Mouse (Mus musculus): ENCODE measurements around the gene Ip6k2.

- TF ChIP-seq CTCF (IDR thresholded peaks at IDR 0.05; ENCODE audit: borderline replicate concordance, insufficient read depth, low read length): no peak
- TF ChIP-seq POLR2A (IDR thresholded peaks at IDR 0.05; ENCODE audit: low read depth, low read length): no peak
Measured at GRCm38 (mm10) chr9:108797477-108797876, 13.9 kb downstream of the Ip6k2 start.

All from embryonic fibroblast, embryonic 13.5 days (primary cell).